ENCODE assay signal across 8 mouse cellular contexts in genomic region chr14:45220090-45220956, GRCm38 (mm10). TPM values are rescaled to one million over a fixed set of nuclear protein-coding genes. Genes with fewer than 3 reads are reported as not detected.
DNase-seq lines count a peak whose midpoint lies in the region; ATAC-seq lines count a peak whose summit lies in the region.

Gene Txndc16, minus strand, starts transcription at chr14:45220328.

- peak; percentile 36 for DNase-seq in adipocyte (ENCODE audit: low spot score)
- DNase-seq in embryo, embryonic 10 days (ENCODE audit: low spot score): peak; percentile 79
- peak; percentile 56 for DNase-seq in gastrocnemius, postnatal 25 days
- peak; percentile 69 to 79 for DNase-seq in left cerebral cortex, adult 9 months (ENCODE audit: low spot score in 2 of 2)
- peak; percentile 83 to 84 for DNase-seq in right cerebral cortex, adult 2 months (ENCODE audit: low spot score in 2 of 2)
- peak; percentile 41 for DNase-seq in urinary bladder, postnatal 10 days (ENCODE audit: low spot score)

- ATAC-seq in inflammation-experienced regulatory T-cells, adult 6 months: peak; percentile 34

- peak within 1 kb of the TSS; percentile 96 for H3K4me3 ChIP-seq in megakaryocyte, embryonic 14.5 days (replicated peaks)

- no peaks in the 10 kb centered on the region for H3K36me3 ChIP-seq in megakaryocyte, embryonic 14.5 days (replicated peaks; ENCODE audit: low read length)

- H3K9me3 ChIP-seq in megakaryocyte, embryonic 14.5 days: no peaks in the 10 kb centered on the region

- peaks cover 30% of the 10 kb centered on the region for H3K4me1 ChIP-seq in megakaryocyte, embryonic 14.5 days

- H3K27me3 ChIP-seq in megakaryocyte, embryonic 14.5 days (replicated peaks): peaks cover 13% of the 10 kb centered on the region

RNA-seq across cellular contexts. Expression of gene Txndc16, which starts in this region (rescaled TPM):
- 1 to 10 TPM; 6.4 to 7.5 TPM for total RNA-seq in gastrocnemius, postnatal 25 days (2021)
- 10 to 100 TPM in 2 of 3 experiments, 1 to 10 TPM in 1; 9.8 to 13.3 (median 11.1) TPM for polyA plus RNA-seq in inflammation-experienced regulatory T-cells, adult 6 months (2017; shearing (Covaris generic))
- 0.38 TPM in 1 of 2 replicates, not detected in the other for polyA plus RNA-seq in megakaryocyte, embryonic 14.5 days (2012; ENCODE audit: insufficient read depth, low replicate concordance)

Comparison
In these comparisons a context has a peak if more than half of its experiments do, and no peak if none do; other contexts are left out.
1. Peak in every context shown above with its lines: DNase-seq, ATAC-seq and H3K4me3 ChIP-seq.